Mouse (Mus musculus): ENCODE measurements around the gene Banf2. TPM values are rescaled to one million over a fixed set of nuclear protein-coding genes. Genes with fewer than 3 reads are reported as not detected.

Banf2 gene
- polyA plus RNA-seq (2011; ENCODE audit: insufficient read depth, insufficient read length, low replicate concordance, missing spikeins): not detected in 2 replicates

- TF ChIP-seq CTCF (IDR thresholded peaks at IDR 0.05; ENCODE audit: control insufficient read depth, insufficient read depth, low read length) (no peak), POLR2A (IDR thresholded peaks at IDR 0.05; ENCODE audit: borderline replicate concordance, control insufficient read depth, low read depth, low read length) (no peak)
- H3K4me1 ChIP-seq (ENCODE audit: control insufficient read depth, insufficient read depth, low read length): no peaks in the 10 kb centered on the region; the same call in 1 of the 2 replicates
- 87% methylated on average over 2 of the region's 2 CpGs for WGBS
- H3K4me3 ChIP-seq (replicated peaks; ENCODE audit: control insufficient read depth, low read depth, low read length): no peak within 1 kb of the TSS
- H3K27ac ChIP-seq (ENCODE audit: control insufficient read depth, insufficient read depth, low read depth, low read length, poor library complexity): no peak within 1 kb of the TSS
Measured at GRCm38 (mm10) chr2:144032664-144033063, at the start of gene Banf2. Gene Banf2, plus strand, starts transcription at chr2:144033059.

GRCm38 (mm10) chr2:143983482-143983881 lies 49.4 kb upstream of the Banf2 start:
- TF ChIP-seq CTCF (IDR thresholded peaks at IDR 0.05; ENCODE audit: control insufficient read depth, insufficient read depth, low read length) (no peak), POLR2A (IDR thresholded peaks at IDR 0.05; ENCODE audit: borderline replicate concordance, control insufficient read depth, low read depth, low read length) (no peak)
- Histone ChIP-seq H3K27ac (ENCODE audit: control insufficient read depth, insufficient read depth, low read depth, low read length, poor library complexity) (no peak overlapping the region), H3K4me3 (replicated peaks; ENCODE audit: control insufficient read depth, low read depth, low read length) (no peak overlapping the region), H3K4me1 (ENCODE audit: control insufficient read depth, insufficient read depth, low read length) (peaks cover 1% of the 10 kb centered on the region; the same call in 1 of the 2 replicates)
- 39% methylated on average over 2 of the region's 2 CpGs for WGBS

DNA sequence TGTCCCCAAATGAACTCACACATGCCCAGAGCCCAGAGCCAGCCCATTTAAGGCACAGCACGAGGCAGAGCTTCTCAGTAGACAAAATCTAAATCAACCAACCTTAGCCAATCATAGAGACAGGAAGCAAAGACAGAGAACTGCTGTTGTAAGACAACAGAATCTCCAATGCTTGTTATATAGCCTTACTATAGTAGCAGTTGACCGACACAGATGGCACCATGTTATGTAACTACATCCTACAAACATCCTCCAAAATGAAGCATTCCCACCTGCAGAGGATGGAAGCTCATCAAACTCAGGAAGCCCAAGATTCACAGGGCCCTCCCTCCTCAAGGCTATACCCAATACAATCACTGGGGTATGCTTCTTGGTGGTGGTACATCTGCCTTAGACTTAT lies 45.4 kb upstream of the Banf2 start:
- Histone ChIP-seq H3K4me1 (ENCODE audit: control insufficient read depth, insufficient read depth, low read length) (no peaks in the 10 kb centered on the region; the same call in 1 of the 2 replicates), H3K27ac (ENCODE audit: control insufficient read depth, insufficient read depth, low read depth, low read length, poor library complexity) (no peak overlapping the region), H3K4me3 (replicated peaks; ENCODE audit: control insufficient read depth, low read depth, low read length) (no peak overlapping the region)
- TF ChIP-seq CTCF (IDR thresholded peaks at IDR 0.05; ENCODE audit: control insufficient read depth, insufficient read depth, low read length) (no peak), POLR2A (IDR thresholded peaks at IDR 0.05; ENCODE audit: borderline replicate concordance, control insufficient read depth, low read depth, low read length) (no peak)
- WGBS: 34% methylated on average over 2 of the region's 2 CpGs

- WGBS: 84% methylated on average over 3 of the region's 3 CpGs
- TF ChIP-seq POLR2A (IDR thresholded peaks at IDR 0.05; ENCODE audit: borderline replicate concordance, control insufficient read depth, low read depth, low read length): no peak
- Histone ChIP-seq H3K4me1 (ENCODE audit: control insufficient read depth, insufficient read depth, low read length) (no peaks in the 10 kb centered on the region; the same call in 1 of the 2 replicates), H3K27ac (ENCODE audit: control insufficient read depth, insufficient read depth, low read depth, low read length, poor library complexity) (no peak overlapping the region), H3K4me3 (replicated peaks; ENCODE audit: control insufficient read depth, low read depth, low read length) (no peak overlapping the region)
Measured at GRCm38 (mm10) chr2:143988016-143988415, 44.8 kb upstream of the Banf2 start.

DNA sequence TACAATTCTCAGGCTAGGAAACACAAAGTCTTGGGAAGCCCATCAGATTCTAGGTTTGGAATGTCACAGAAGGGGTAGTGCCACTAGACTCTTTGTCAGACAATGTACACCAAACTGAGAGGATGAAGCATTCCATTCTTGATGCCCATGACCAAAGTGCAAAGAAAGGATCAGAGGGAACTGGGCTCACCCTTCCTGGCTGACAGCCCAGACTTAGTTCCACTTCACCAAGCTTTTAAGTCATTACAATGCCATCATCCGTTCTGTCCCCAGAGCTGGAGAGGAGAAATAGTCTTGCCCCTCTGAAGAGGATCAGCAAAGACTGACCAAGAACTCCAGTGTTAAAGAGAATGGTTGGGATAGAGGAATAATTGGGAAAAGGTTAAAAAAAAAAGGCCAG lies 41.9 kb upstream of the Banf2 start:
- 18% methylated on average over 1 of the region's 1 CpGs for WGBS
- TF ChIP-seq CTCF (IDR thresholded peaks at IDR 0.05; ENCODE audit: control insufficient read depth, insufficient read depth, low read length) (no peak), POLR2A (IDR thresholded peaks at IDR 0.05; ENCODE audit: borderline replicate concordance, control insufficient read depth, low read depth, low read length) (no peak)
- Histone ChIP-seq H3K4me3 (replicated peaks; ENCODE audit: control insufficient read depth, low read depth, low read length) (no peak overlapping the region), H3K27ac (ENCODE audit: control insufficient read depth, insufficient read depth, low read depth, low read length, poor library complexity) (no peak overlapping the region), H3K4me1 (ENCODE audit: control insufficient read depth, insufficient read depth, low read length) (peaks cover 1% of the 10 kb centered on the region; the same call in 1 of the 2 replicates)

DNA sequence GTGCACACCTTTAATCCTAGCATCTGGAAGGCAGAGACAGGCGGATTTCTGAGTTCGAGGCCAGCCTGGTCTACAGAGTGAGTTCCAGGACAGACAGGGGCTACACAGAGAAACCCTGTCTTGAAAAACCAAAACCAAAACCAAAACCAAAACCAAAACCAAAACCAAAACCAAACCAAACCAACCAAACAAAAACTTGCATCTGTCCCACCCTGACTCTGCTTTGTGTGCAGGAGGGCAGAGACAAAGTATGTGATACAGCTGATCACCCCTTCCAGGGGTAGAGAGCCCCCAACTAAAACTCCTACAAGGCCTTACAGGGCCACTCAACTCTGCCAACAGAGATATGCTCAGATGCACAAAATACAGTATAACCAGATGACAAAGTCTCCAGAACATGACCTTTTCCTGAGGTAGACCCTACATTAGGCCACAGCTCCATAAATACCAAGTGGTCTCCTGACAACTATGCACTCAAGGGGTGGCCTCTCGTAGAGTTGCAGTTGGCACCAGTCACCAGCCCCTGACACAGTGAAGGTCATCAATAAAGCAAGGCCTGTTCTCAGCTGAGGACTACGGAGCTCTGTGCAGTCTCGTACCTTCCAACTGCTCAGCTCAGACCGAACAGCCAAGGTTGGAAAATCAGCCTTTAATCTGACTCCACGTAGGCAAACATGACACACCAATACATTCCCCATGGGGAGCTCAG lies 40.7 kb upstream of the Banf2 start:
- TF ChIP-seq POLR2A (IDR thresholded peaks at IDR 0.05; ENCODE audit: borderline replicate concordance, control insufficient read depth, low read depth, low read length) (no peak), CTCF (IDR thresholded peaks at IDR 0.05; ENCODE audit: control insufficient read depth, insufficient read depth, low read length) (no peak)
- H3K4me3 ChIP-seq (replicated peaks; ENCODE audit: control insufficient read depth, low read depth, low read length): no peak overlapping the region
- peaks cover 1% of the 10 kb centered on the region; the same call in 1 of the 2 replicates for H3K4me1 ChIP-seq (ENCODE audit: control insufficient read depth, insufficient read depth, low read length)
- H3K27ac ChIP-seq (ENCODE audit: control insufficient read depth, insufficient read depth, low read depth, low read length, poor library complexity): no peak overlapping the region
- 87% methylated on average over 7 of the region's 7 CpGs for WGBS

DNA sequence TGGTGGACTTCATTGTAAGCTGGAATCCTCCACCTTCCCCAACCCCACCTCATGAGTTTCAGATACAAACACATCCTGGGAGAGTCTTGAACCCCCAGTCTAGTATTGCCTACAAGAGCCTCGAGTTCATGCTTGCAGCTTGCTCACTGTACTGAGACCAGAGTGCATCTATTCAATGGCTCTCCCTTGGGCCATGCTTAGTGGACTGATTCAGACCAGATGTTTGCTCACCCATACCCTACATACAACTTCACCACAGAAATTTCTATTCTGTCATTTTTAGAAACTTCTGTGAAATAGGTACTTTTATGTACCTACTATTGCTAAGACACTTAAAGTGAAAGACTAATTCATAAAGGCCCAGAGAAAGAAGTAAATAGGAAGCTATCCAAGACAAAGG lies 39.9 kb upstream of the Banf2 start:
- Histone ChIP-seq H3K27ac (ENCODE audit: control insufficient read depth, insufficient read depth, low read depth, low read length, poor library complexity) (no peak overlapping the region), H3K4me3 (replicated peaks; ENCODE audit: control insufficient read depth, low read depth, low read length) (no peak overlapping the region), H3K4me1 (ENCODE audit: control insufficient read depth, insufficient read depth, low read length) (peaks cover 1% of the 10 kb centered on the region; the same call in 1 of the 2 replicates)
- TF ChIP-seq POLR2A (IDR thresholded peaks at IDR 0.05; ENCODE audit: borderline replicate concordance, control insufficient read depth, low read depth, low read length) (no peak), CTCF (IDR thresholded peaks at IDR 0.05; ENCODE audit: control insufficient read depth, insufficient read depth, low read length) (no peak)
- 67% methylated on average over 1 of the region's 1 CpGs for WGBS

GRCm38 (mm10) chr2:144002229-144002984 lies 30.5 kb upstream of the Banf2 start:
- H3K4me3 ChIP-seq (replicated peaks; ENCODE audit: control insufficient read depth, low read depth, low read length): no peak overlapping the region
- TF ChIP-seq CTCF (IDR thresholded peaks at IDR 0.05; ENCODE audit: control insufficient read depth, insufficient read depth, low read length) (no peak), POLR2A (IDR thresholded peaks at IDR 0.05; ENCODE audit: borderline replicate concordance, control insufficient read depth, low read depth, low read length) (no peak)
- WGBS: 75% methylated on average over 5 of the region's 5 CpGs
- no peak overlapping the region for H3K27ac ChIP-seq (ENCODE audit: control insufficient read depth, insufficient read depth, low read depth, low read length, poor library complexity)
- peaks cover 2% of the 10 kb centered on the region for H3K4me1 ChIP-seq (ENCODE audit: control insufficient read depth, insufficient read depth, low read length)

All from bone marrow, adult 2 months (tissue).